Mouse (Mus musculus): ENCODE results near the gene Polr1d. TPM values are rescaled to one million over a fixed set of nuclear protein-coding genes. Genes with fewer than 3 reads are reported as not detected.

The Polr1d gene
- polyA plus RNA-seq, 1 experiment from 2014 or later: 108 TPM

GRCm38 (mm10) chr5:147060024-147060423 is 16.8 kb upstream of the Polr1d start:
- H3K4me2 ChIP-seq (ENCODE audit: low read depth, low read length): no peak overlapping the region
- 88% methylated on average over 2 of the region's 2 CpGs for WGBS
- H3K4me1 ChIP-seq (ENCODE audit: control insufficient read depth, insufficient read depth, low read length): no peaks in the 10 kb centered on the region
- H3K9ac ChIP-seq (replicated peaks; ENCODE audit: low read depth, low read length): no peak overlapping the region
- H3K4me3 ChIP-seq (ENCODE audit: low read depth, low read length): no peak overlapping the region
- no peaks in the 10 kb centered on the region for H3K27me3 ChIP-seq (ENCODE audit: control insufficient read depth, insufficient read depth, low read length)
- H3K27ac ChIP-seq (ENCODE audit: low read depth, low read length): no peak overlapping the region
- H3K9me3 ChIP-seq (ENCODE audit: control insufficient read depth, low read length): no peaks in the 10 kb centered on the region
- ATAC-seq (ENCODE audit: low read depth): no peak
- no peaks in the 10 kb centered on the region for H3K36me3 ChIP-seq (ENCODE audit: control insufficient read depth, insufficient read depth, low read length)

- Histone ChIP-seq H3K4me2 (ENCODE audit: low read depth, low read length) (no peak overlapping the region), H3K9me3 (ENCODE audit: control insufficient read depth, low read length) (no peaks in the 10 kb centered on the region), H3K4me3 (ENCODE audit: low read depth, low read length) (no peak overlapping the region), H3K9ac (replicated peaks; ENCODE audit: low read depth, low read length) (no peak overlapping the region), H3K36me3 (ENCODE audit: control insufficient read depth, insufficient read depth, low read length) (no peaks in the 10 kb centered on the region), H3K4me1 (ENCODE audit: control insufficient read depth, insufficient read depth, low read length) (no peaks in the 10 kb centered on the region), H3K27me3 (ENCODE audit: control insufficient read depth, insufficient read depth, low read length) (no peaks in the 10 kb centered on the region), H3K27ac (ENCODE audit: low read depth, low read length) (no peak overlapping the region)
- ATAC-seq (ENCODE audit: low read depth): no peak
- 80% methylated on average over 8 of the region's 8 CpGs for WGBS
Observed at GRCm38 (mm10) chr5:147063215-147063661, 13.6 kb upstream of the Polr1d start.

DNA sequence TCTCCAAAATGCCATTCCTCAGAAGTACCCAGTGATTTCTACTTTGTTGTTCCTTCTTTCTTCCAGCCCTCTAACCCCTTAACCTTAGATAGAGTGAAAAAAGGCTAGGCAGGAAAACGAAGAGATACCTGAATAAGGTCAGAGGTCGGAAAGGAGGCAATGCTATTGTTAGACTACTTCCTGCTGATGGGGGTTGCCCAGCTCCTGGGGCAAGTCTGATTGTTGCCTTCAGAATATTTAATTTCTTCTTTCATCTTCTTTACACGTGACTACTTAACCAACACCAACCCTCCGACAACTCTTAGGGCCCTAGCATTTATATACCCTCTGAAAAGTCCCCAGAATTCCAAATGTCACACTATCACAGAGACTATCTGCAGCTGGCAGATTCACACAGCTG is 10.7 kb upstream of the Polr1d start:
- WGBS: 65% methylated on average over 4 of the region's 4 CpGs
- Histone ChIP-seq H3K4me1 (ENCODE audit: control insufficient read depth, insufficient read depth, low read length) (no peaks in the 10 kb centered on the region), H3K9ac (replicated peaks; ENCODE audit: low read depth, low read length) (no peak overlapping the region), H3K27ac (ENCODE audit: low read depth, low read length) (no peak overlapping the region), H3K36me3 (ENCODE audit: control insufficient read depth, insufficient read depth, low read length) (no peaks in the 10 kb centered on the region), H3K27me3 (ENCODE audit: control insufficient read depth, insufficient read depth, low read length) (no peaks in the 10 kb centered on the region), H3K4me3 (ENCODE audit: low read depth, low read length) (no peak overlapping the region), H3K9me3 (ENCODE audit: control insufficient read depth, low read length) (no peaks in the 10 kb centered on the region), H3K4me2 (ENCODE audit: low read depth, low read length) (no peak overlapping the region)
- no peak for ATAC-seq (ENCODE audit: low read depth)

- Histone ChIP-seq H3K4me3 (ENCODE audit: low read depth, low read length) (no peak overlapping the region), H3K27ac (ENCODE audit: low read depth, low read length) (no peak overlapping the region), H3K4me2 (ENCODE audit: low read depth, low read length) (no peak overlapping the region), H3K27me3 (ENCODE audit: control insufficient read depth, insufficient read depth, low read length) (no peaks in the 10 kb centered on the region), H3K9me3 (ENCODE audit: control insufficient read depth, low read length) (no peaks in the 10 kb centered on the region), H3K4me1 (ENCODE audit: control insufficient read depth, insufficient read depth, low read length) (no peaks in the 10 kb centered on the region), H3K36me3 (ENCODE audit: control insufficient read depth, insufficient read depth, low read length) (no peaks in the 10 kb centered on the region), H3K9ac (replicated peaks; ENCODE audit: low read depth, low read length) (no peak overlapping the region)
- no peak for ATAC-seq (ENCODE audit: low read depth)
- 77% methylated on average over 5 of the region's 5 CpGs for WGBS
Observed at GRCm38 (mm10) chr5:147066965-147067364, 9.9 kb upstream of the Polr1d start.

GRCm38 (mm10) chr5:147068876-147069275 is 8.0 kb upstream of the Polr1d start:
- no peaks in the 10 kb centered on the region for H3K4me1 ChIP-seq (ENCODE audit: control insufficient read depth, insufficient read depth, low read length)
- no peak overlapping the region for H3K4me3 ChIP-seq (ENCODE audit: low read depth, low read length)
- ATAC-seq (ENCODE audit: low read depth): no peak
- H3K27ac ChIP-seq (ENCODE audit: low read depth, low read length): no peak overlapping the region
- WGBS: 85% methylated on average over 5 of the region's 5 CpGs
- no peaks in the 10 kb centered on the region for H3K36me3 ChIP-seq (ENCODE audit: control insufficient read depth, insufficient read depth, low read length)
- no peaks in the 10 kb centered on the region for H3K9me3 ChIP-seq (ENCODE audit: control insufficient read depth, low read length)
- no peaks in the 10 kb centered on the region for H3K27me3 ChIP-seq (ENCODE audit: control insufficient read depth, insufficient read depth, low read length)
- H3K4me2 ChIP-seq (ENCODE audit: low read depth, low read length): no peak overlapping the region
- no peak overlapping the region for H3K9ac ChIP-seq (replicated peaks; ENCODE audit: low read depth, low read length)

DNA sequence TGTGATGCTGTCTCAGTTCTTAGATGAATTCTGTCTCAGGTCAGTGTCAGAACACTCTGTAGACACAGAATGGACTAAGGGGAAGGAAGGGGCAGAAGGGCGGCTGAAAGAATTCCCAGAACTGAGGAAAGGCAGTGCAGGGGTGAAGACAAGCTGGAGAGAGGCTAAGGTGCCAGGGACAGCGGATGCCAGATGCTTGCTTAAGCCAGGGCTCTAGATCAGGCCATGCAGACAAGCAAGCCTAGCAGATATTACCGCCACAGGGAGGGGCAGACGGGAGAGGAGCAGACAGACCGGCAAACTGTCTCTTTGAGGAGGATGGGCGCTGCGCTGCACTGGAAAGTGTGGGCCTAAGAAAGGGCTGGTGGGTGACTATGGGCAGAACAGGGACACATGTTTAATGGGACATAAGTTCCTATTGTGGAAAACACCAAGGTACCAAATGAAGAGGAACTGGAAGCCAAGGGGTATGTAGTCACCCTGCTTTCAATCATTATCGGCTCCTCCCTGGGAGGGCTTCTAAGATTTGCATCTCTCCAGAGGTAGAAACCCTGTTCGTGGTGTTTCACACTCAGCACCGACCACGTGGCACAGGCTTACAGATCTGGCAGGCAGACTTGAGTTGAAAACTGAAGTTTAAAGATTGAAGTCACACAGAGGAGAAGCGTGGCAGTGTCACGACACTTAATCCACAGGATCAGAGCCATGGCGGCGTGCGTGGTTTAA is 5.9 kb upstream of the Polr1d start:
- no peak overlapping the region for H3K4me2 ChIP-seq (ENCODE audit: low read depth, low read length)
- no peak overlapping the region for H3K4me3 ChIP-seq (ENCODE audit: low read depth, low read length)
- H3K27ac ChIP-seq (ENCODE audit: low read depth, low read length): no peak overlapping the region
- H3K4me1 ChIP-seq (ENCODE audit: control insufficient read depth, insufficient read depth, low read length): 0 out of 2 replicates have a peak, but pooled peaks cover 3% of the 10 kb centered on the region
- H3K9ac ChIP-seq (replicated peaks; ENCODE audit: low read depth, low read length): no peak overlapping the region
- H3K27me3 ChIP-seq (ENCODE audit: control insufficient read depth, insufficient read depth, low read length): no peaks in the 10 kb centered on the region
- H3K9me3 ChIP-seq (ENCODE audit: control insufficient read depth, low read length): no peaks in the 10 kb centered on the region
- ATAC-seq (ENCODE audit: low read depth): no peak
- WGBS: 75% methylated on average over 16 of the region's 16 CpGs
- H3K36me3 ChIP-seq (ENCODE audit: control insufficient read depth, insufficient read depth, low read length): no peaks in the 10 kb centered on the region

DNA sequence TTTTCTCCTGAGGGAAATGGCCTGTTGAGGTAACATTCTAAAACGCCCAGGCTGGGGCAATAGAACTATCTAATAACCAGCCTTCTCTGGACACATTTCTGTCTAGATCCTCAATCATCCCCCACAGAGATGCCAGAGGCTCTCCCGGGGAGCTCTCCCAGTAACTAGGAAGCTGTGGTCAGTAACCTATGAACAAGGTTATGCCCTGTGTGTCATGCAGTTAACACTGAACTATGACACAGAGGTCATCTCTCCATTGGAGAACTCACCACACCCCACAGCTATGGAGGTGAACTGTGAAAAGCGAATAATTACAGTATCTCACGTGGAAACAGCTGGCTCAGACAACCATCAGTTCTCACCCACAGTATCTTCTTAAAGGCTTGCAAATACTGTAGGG is 5.0 kb upstream of the Polr1d start:
- H3K27ac ChIP-seq (ENCODE audit: low read depth, low read length): no peak overlapping the region
- H3K4me2 ChIP-seq (ENCODE audit: low read depth, low read length): no peak overlapping the region
- no peak overlapping the region for H3K9ac ChIP-seq (replicated peaks; ENCODE audit: low read depth, low read length)
- H3K4me3 ChIP-seq (ENCODE audit: low read depth, low read length): no peak overlapping the region
- no peaks in the 10 kb centered on the region for H3K9me3 ChIP-seq (ENCODE audit: control insufficient read depth, low read length)
- H3K36me3 ChIP-seq (ENCODE audit: control insufficient read depth, insufficient read depth, low read length): no peaks in the 10 kb centered on the region
- no peak for ATAC-seq (ENCODE audit: low read depth)
- 0 out of 2 replicates have a peak, but pooled peaks cover 3% of the 10 kb centered on the region for H3K4me1 ChIP-seq (ENCODE audit: control insufficient read depth, insufficient read depth, low read length)
- 59% methylated on average over 4 of the region's 4 CpGs for WGBS
- H3K27me3 ChIP-seq (ENCODE audit: control insufficient read depth, insufficient read depth, low read length): no peaks in the 10 kb centered on the region

DNA sequence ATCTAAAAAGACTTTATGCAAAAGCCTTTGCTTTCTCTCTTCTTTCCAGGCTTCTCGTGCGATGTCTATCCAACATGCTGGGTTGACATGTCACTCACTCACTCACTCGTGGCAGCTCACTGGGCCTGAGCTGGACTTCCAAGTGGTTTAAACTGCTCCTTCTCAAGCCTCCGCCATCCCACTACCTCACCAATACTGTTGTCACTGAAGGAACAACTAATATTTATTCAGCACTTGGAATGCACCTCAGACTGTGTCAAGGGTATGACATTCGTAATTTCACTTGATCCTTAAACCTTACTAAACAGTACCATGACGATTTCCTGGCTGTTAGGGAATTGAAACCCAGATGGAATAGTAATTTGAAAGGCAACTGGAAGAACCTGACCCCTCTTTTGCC is 3.0 kb upstream of the Polr1d start:
- Histone ChIP-seq H3K4me1 (ENCODE audit: control insufficient read depth, insufficient read depth, low read length) (peaks cover 14% of the 10 kb centered on the region), H3K36me3 (ENCODE audit: control insufficient read depth, insufficient read depth, low read length) (no peaks in the 10 kb centered on the region), H3K4me3 (ENCODE audit: low read depth, low read length) (no peak overlapping the region), H3K4me2 (ENCODE audit: low read depth, low read length) (no peak overlapping the region), H3K27me3 (ENCODE audit: control insufficient read depth, insufficient read depth, low read length) (no peaks in the 10 kb centered on the region), H3K9ac (replicated peaks; ENCODE audit: low read depth, low read length) (no peak overlapping the region), H3K27ac (ENCODE audit: low read depth, low read length) (no peak overlapping the region), H3K9me3 (ENCODE audit: control insufficient read depth, low read length) (no peaks in the 10 kb centered on the region)
- no peak for ATAC-seq (ENCODE audit: low read depth)
- 94% methylated on average over 6 of the region's 6 CpGs for WGBS

DNA sequence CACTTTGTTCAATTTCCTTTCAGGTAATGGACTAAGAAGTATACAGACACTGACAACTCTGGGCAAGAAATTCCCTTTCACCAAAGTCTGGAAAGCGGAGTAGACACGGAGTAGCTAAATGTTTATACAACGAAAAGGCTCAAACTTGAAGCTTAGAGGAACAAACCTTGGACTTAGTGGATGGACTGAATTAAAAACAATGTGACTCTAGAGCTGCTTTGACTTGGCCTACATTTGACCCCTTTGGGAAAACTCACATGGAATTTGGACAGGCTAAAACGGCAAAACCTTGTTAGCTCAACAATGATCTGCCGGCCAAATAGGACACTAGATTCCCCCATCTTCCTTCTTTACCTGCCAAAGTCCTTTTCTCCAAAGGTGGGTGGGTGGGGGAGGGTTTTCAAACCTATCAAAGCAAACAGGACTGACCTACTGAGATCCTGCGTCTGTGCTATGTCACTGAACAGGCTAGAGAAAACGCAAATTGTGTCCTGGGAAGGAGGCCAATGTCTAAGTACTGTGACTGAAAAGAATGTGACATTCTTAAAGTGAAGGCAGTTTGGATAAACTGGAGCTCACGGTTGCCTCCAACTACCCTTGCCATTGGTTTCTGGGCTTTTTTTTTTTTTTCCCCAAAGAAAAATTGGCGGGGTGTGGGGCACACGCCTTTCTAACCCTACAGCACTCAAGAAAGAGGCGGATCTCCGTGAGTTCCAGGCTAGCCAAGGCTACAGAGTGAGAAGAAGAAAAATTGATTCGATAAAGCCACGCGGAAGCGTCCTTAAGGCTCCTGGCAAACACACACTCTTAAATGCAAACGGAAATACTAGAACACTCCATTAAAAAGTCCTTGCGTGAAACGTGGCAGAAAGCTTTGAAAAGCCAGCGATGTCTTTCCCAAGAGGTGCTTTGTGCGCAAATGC is 1.5 kb upstream of the Polr1d start:
- Histone ChIP-seq H3K4me3 (ENCODE audit: low read depth, low read length) (peak overlapping the region; percentile 77), H3K9ac (replicated peaks; ENCODE audit: low read depth, low read length) (peak overlapping the region; percentile 62), H3K4me2 (ENCODE audit: low read depth, low read length) (peak overlapping the region; percentile 94), H3K9me3 (ENCODE audit: control insufficient read depth, low read length) (no peaks in the 10 kb centered on the region), H3K27me3 (ENCODE audit: control insufficient read depth, insufficient read depth, low read length) (no peaks in the 10 kb centered on the region), H3K4me1 (ENCODE audit: control insufficient read depth, insufficient read depth, low read length) (peaks cover 14% of the 10 kb centered on the region), H3K27ac (ENCODE audit: low read depth, low read length) (peak overlapping the region; percentile 62), H3K36me3 (ENCODE audit: control insufficient read depth, insufficient read depth, low read length) (no peaks in the 10 kb centered on the region)
- no peak for ATAC-seq (ENCODE audit: low read depth)
- 17% methylated on average over 21 of the region's 21 CpGs for WGBS
